Mouse (Mus musculus) urinary bladder, postnatal 10 days (tissue): Measurements from ENCODE around the gene Dapk1.

ENCODE experiments used
- DNase-seq: peaks from one replicate; pipeline ENCODE4 v3.0.0; 2022; ENCODE audit warnings: low spot score

Gene Dapk1

GRCm38 (mm10) chr13:60664816-60665215, 63.1 kb downstream of the Dapk1 start:
- no peak for DNase-seq

DNA sequence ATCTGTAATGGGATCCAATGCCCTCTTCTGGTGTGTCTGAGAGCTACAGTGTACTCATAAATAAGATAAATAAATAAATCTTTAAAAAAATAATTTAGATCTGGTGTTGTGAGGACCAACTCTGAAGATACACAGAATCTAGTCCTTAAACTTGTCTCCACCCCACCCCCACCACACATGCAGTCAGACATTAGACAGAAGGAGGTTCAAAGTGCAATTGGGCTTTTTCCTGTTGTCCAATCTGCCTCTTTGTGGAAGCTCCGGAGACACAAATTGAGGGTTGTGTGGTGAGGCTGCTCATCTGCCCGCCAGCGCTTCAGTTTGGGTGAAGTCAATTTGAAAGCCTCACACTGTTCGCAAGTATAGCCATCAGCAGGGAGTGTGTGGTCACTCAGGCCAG, 63.7 kb downstream of the Dapk1 start:
- DNase-seq, result no peak

DNA sequence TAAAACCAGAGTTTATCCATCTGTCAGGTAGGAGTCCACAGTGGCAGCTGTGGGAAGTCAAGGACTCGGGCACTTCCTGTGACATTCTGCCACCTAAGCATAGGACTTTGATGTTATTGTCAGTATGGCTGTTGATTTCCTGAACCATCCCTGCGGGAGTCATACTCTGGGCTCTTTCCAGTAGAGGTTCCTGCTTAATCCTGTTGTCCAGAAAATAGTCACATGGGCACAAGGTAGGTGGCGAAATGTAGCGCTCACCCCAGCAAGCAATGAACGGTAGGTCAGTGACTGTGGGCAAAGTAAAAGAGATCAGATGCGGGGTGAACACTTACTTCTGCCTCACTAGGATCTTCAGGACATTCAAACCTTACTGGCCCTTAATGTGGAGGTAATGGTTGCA, 66.3 kb downstream of the Dapk1 start:
- DNase-seq, result no peak

GRCm38 (mm10) chr13:60670605-60671004, 68.9 kb downstream of the Dapk1 start:
- no peak for DNase-seq

- DNase-seq, result no peak
Observed at GRCm38 (mm10) chr13:60671235-60671634, 69.5 kb downstream of the Dapk1 start.

GRCm38 (mm10) chr13:60672287-60672686, 70.5 kb downstream of the Dapk1 start:
- no peak for DNase-seq

DNA sequence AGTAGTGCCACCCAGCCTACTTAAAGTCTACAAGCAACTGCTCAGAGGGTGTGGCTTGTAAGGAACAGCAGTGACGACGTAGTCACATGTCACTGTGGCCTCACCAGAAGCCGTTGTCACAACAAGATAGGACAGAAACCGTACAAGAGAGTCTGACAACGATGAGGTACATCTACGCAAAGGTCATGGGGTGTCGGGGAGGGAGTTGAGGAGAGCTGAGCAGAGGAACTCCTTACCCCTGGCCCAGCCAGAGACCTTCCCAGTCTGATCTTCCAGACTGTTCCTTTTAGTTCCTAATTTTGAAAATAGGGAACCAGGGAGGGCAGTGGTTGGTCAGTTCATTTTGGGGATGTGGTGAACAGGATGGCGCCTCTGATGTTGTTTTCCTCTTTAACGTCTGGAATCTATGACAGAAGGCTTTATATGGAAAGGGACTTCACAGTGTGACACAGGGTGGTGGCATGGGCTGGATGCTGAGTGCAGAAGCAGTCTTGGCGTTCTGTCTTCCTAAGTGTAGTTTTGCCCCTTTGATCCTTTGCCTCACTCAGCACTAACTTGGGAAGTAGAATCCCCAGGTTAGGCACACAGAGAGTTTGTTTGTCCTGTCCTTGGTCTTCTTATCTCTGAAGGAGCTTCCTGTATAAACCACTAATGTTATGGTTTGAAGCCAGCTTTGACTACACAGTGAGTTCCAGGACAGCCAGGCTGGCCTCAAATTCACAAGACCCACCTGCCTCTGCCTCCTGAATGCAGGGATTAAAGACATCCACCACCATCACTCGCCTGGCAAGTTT, 71.3 kb downstream of the Dapk1 start:
- DNase-seq, result no peak

GRCm38 (mm10) chr13:60674301-60674700, 72.6 kb downstream of the Dapk1 start:
- no peak for DNase-seq

DNA sequence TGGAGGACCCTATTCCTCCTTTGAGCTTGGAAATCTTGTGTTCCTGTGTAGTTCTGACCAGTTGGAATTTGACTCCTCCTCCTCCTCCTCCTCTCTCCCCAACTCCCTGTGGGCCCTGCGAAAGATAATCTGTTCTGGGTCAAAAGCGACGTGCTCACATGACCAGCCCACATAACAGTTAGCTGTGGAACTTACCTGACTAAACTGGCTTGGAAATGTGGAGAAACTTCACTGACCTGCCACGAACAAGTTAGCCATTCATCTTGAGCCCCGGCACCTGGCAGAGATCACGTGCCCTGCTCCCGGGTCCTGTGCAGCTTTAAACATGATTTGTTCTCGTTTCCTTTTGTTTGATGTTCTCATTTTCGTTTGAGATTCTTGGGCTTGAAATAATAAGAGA, 73.2 kb downstream of the Dapk1 start:
- no peak for DNase-seq

GRCm38 (mm10) chr13:60675416-60675815, 73.7 kb downstream of the Dapk1 start:
- DNase-seq, result no peak

DNA sequence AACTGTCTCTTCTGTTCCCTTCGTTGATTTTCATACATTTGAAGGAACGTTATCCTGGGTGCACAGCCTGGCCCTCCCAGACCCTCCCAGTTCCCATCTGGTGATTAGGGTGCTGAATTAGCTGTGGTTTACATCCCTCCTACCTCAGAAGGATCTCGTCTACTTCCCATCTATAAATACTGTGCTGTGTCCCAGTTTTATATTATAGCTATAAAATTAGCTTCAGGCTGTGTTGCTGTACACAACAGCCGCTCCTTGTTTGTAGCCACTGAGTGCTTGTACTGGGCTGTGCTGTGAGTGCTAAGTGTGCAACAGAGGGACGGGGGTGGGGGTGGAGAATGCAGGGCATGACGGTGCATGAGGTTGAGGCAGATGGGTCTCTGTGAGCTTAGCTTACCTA, 77.2 kb downstream of the Dapk1 start:
- DNase-seq, result no peak

DNA sequence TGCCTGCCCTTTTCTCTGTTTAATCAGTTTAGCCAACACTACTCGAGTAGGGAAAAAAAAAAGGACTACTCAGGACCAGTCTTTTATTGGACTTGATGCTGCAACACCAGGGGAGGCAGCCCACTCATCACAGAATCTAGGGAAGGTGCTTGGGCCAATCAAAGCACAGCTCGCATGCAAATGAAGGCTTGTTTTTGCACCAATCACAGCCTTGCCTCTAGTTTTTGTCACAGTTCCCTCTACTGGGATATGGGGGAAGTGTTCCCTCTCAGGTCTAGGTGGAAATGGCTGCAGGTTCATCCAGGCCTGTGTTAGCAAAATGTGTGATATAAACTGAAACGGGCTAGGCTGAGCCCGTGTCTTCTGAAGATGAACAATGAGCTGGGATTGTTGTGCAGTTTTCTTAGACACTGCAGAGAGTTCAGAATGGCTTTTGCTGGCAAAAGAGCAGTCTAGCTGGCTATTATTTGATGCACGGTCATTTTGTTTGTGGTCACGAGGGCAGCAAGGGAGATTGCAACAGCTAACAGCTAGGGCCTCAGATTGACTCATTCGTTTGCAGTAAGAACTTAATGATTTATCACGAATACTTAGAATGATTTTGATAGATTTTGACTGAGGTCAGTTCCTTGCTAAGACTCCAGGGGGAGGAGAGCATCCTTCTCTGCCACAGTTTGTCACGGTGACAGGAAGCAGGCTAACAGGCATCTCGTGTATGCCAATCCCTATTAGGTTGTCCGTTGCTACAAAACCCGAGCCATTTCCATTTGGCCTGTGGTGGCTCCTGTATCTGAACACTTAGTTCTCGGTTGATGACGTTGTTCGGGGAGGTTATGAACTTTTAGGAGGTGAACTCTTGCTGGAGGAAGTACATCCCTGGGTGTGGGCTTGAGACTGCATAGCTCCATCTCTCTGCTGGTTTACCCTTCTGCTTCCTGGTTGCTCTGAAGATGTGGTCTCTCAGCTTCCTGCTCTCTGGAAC, 81.3 kb downstream of the Dapk1 start:
- no peak for DNase-seq

DNA sequence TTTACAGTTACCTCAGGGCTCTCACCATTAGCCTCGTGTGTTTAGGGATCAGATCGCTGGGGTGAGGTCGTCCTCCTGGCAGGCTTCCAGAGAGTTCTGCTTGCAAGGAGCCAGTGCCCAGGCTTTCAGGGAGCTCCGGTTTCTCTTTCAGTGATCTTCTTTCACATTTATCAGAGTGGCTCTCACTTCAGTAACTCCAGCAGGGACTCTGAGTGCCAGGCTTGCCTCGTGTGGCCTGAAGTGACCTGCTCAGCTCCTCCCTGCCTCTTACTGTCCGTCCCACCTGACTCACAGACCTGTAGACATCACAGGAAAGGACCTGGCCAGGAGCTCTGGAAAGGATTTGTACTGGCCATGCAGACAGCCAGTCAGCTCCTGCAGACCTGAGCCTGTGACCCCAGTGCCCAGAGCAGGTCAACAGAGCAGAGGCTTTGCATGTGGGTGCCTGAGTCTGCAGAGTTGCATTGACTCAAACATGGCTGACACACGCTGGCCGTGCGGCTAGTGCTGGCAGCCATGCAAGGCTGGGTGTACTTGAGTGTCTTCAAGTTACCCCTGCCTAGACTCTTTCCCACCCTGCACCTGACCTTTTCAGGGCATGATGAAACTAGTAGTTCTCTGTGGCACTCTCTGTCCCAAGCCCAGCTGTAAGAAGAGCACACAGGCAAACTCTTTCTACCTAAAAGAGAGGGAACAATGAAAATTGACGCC, 82.5 kb downstream of the Dapk1 start:
- DNase-seq, result no peak

DNA sequence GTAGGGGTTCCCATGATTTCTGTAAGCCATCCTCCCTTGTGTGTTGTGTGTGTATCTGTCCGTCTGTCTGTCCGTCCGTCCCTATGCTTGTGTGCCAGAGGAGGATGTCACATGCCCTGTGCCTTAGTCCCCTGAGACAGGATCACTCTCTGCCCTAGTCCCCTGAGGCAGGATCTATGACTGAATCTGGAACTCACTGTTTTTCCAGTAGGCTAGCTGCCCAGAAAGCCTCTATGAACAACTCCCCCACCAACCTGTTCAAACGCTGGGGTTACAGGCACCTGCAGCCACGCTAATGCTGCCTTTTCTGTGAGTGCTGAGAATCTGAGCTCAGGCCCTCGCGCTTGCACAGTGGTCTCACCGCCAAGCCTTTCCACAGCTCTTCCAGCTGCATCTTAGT, 83.1 kb downstream of the Dapk1 start:
- DNase-seq, result no peak

GRCm38 (mm10) chr13:60685216-60685615, 83.5 kb downstream of the Dapk1 start:
- DNase-seq, result no peak

- no peak for DNase-seq
Observed at GRCm38 (mm10) chr13:60686024-60686663, 84.4 kb downstream of the Dapk1 start.

- DNase-seq, result no peak
Observed at GRCm38 (mm10) chr13:60686967-60687366, 85.2 kb downstream of the Dapk1 start.

GRCm38 (mm10) chr13:60687462-60687861, 85.7 kb downstream of the Dapk1 start:
- DNase-seq, result no peak

- no peak for DNase-seq
Observed at GRCm38 (mm10) chr13:60687891-60688290, 86.1 kb downstream of the Dapk1 start.

DNA sequence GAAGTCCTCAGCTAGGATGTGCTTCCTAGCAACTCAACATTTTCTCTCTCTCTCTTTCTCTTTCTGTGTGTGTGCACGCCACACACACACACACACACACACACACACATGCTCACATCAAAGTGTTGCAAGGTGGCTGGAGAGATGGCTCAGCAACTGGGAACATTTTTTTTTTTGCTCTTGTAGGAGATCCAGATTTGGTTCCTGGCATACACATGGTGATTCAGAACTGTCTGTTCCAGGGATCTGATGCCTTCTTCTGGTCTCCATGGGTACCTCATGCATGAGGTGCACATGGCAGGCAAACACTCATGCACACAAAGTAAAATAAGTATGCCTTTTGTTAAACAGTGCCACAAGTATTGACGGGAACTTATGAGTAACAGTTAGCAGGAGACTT, 89.2 kb downstream of the Dapk1 start:
- no peak for DNase-seq

DNA sequence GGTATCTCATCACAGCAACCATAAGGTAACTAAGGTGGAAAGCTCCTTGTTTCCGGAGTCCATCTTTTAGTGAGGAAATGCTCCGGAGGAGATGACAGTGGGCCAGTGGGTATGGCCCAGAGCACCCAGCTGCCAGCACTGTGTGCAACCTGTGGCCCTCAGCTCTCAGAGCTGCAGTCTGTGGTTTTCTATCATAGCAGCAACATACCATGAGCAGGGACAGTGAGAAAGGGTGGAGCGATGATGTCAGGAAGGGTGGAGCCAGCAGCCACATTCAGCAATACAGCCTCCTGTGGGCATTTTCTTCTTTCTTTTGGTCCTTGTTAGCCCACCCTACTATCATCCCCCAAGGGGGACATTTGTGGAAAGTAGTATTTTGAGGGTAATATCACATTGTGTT, 90.2 kb downstream of the Dapk1 start:
- DNase-seq, result no peak
